Mouse (Mus musculus) olfactory bulb, adult 2 months (tissue): ENCODE measurements around the gene Trim62.

Experiments used
- CTCF ChIP-seq: fragments of 200-500 bp; IDR thresholded peaks from 2 replicates; pipeline ENCODE4 v1.5.1; 2012; ENCODE audit warnings: low read depth, mild to moderate bottlenecking, low read length, moderate library complexity; ENCODE audit not compliant: insufficient read depth
- POLR2A ChIP-seq: fragments of 200-500 bp; IDR thresholded peaks from 2 replicates; pipeline ENCODE4 v1.6.1; 2012; ENCODE audit warnings: mild to moderate bottlenecking, low read depth, low read length, moderate library complexity; ENCODE audit not compliant: insufficient read depth

DNA sequence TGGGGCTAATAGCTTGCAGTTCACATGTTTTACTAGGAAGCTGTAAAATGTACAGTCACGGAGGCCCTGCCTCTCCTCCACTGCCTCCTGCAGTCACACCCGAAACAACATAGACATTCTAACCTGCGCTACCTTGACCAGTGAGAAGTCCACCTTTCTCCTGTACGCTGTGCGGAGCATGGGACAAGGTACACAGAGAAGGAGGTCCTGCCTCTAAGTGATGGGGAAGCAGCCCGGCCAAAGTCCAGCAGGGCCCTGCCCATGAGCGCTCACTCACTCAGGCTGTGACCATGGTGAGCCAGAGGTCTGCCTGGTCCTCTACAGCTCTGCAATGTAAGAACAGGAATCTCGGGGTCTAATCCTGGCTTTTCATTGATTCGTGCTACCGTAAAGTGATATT lies 28.7 kb downstream of the Trim62 start:
- TF ChIP-seq CTCF = no peak
- TF ChIP-seq POLR2A = no peak
